Mouse (Mus musculus): ENCODE measurements around the gene Nisch. TPM values are rescaled to one million over a fixed set of nuclear protein-coding genes. Genes with fewer than 3 reads are reported as not detected.

Nisch gene
- total RNA-seq, 2 experiments from 2014 or later: 257 to 319 TPM

GRCm38 (mm10) chr14:31194441-31194840 lies 22.3 kb downstream of the Nisch start:
- no peak for DNase-seq (ENCODE audit: low spot score in 2 of 2)

GRCm38 (mm10) chr14:31193791-31194190 lies 23.0 kb downstream of the Nisch start:
- no peak for DNase-seq (ENCODE audit: low spot score in 2 of 2)

DNA sequence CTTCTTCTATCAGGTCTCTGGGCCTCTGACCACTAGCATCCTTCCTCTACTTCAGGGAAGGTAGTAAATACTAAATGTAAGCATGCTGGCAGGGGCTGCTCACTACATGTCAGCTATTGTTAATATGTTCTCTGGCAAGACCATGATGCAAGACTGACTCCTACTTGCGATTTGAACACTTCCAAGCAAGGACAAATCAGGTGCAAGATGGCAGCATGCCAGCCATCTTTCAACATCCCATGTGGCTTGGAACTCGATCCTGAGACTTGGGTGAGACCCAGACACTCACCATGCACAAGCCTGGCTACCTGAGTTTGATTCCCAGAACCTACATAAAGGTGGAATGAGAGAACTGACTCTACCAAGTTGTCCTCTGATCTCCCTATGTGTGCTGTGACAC lies 24.8 kb downstream of the Nisch start:
- DNase-seq (ENCODE audit: low spot score in 2 of 2): no peak

GRCm38 (mm10) chr14:31189348-31189747 lies 27.4 kb downstream of the Nisch start:
- DNase-seq (ENCODE audit: low spot score in 2 of 2): no peak

- DNase-seq (ENCODE audit: low spot score in 2 of 2): no peak
Observed at GRCm38 (mm10) chr14:31188771-31189181, 28.0 kb downstream of the Nisch start.

DNA sequence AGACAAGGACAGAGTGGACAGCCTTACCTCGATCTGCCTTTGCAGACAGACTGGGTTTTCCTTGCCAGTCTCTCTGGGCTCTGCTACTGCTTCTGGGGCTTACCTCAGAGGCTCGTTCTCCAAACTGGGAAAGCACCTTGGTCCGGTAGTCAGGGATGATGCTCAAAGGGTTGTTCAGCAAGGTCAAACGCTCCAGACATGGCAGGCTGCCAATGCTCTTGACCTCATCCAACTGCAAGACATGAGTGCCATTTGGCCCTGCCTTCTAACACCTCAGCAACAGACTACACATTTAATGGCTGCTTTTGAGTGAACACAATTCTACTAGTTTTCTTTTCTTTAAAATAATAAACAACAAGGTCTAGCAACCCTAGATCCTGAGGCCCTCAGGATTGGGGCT lies 30.1 kb downstream of the Nisch start:
- DNase-seq (ENCODE audit: low spot score in 2 of 2): peak in 1 of 2 experiments; percentile 49

DNA sequence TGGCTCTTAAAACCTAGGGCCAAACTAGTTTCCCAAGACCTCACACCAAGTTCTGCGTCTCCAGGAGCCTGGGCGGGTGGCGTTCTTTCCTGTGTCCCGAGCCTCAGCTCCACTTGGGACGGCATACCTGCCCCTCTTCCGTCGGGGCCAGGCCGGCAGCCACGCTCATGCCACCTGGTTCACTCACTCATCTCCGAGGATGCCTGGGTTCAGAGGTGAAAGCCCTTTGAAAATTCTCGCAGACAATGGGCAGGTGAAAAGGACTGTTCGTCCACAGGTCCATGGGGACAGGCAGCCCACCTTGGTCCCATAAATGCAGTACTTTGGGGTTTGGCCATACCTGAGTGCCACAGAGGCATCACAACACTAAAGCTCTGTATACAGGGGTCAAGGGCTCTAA lies 32.6 kb downstream of the Nisch start:
- no peak for DNase-seq (ENCODE audit: low spot score in 2 of 2)

GRCm38 (mm10) chr14:31183541-31183940 lies 33.2 kb downstream of the Nisch start:
- no peak for DNase-seq (ENCODE audit: low spot score in 2 of 2)

- DNase-seq (ENCODE audit: low spot score in 2 of 2): no peak
Observed at GRCm38 (mm10) chr14:31182786-31183290, 33.9 kb downstream of the Nisch start.

- DNase-seq (ENCODE audit: low spot score in 2 of 2): no peak
Observed at GRCm38 (mm10) chr14:31181512-31181911, 35.2 kb downstream of the Nisch start.

GRCm38 (mm10) chr14:31179677-31180365 lies 36.9 kb downstream of the Nisch start:
- no peak for DNase-seq (ENCODE audit: low spot score in 2 of 2)

DNA sequence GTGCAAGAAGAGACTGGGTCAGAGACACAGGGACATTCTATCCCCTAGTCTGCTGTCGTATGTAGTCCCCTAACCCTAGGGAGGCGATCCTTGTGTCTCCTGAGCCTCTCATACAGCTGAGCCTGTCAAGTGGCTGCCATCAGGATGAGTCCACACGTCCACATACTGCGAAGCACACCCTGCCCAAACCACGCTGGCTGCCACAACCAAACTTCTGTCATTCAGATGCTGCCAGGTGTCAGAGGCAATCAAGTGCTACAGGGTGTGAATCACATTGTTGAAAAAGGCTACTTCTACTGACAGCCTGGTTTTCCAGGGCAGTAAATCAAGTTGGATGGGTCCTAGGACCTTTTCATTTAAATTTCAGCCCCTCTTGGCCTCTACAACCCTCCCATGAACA lies 39.0 kb downstream of the Nisch start:
- no peak for DNase-seq (ENCODE audit: low spot score in 2 of 2)

DNA sequence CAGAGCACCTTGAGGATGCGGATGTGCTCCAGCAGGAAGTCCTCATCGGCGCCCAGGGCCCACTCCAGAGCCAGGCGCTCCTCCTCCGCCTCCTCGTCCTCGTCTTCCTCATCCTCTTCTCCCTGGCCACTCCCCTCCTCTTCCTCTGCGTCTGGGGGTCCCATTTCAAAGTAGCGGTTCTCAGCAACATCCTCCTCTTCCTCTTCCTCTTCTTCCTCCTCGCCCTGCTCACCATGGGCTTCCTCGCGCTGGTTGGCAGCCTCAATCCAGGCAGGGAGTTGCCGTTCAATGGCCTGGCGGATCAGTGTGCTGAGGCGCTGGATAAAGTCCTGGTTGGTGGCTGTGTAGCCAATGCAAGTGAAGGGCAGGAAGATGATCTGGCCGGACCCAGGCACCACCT lies 39.5 kb downstream of the Nisch start:
- DNase-seq (ENCODE audit: low spot score in 2 of 2): no peak

GRCm38 (mm10) chr14:31173537-31173936 lies 43.2 kb downstream of the Nisch start:
- no peak for DNase-seq (ENCODE audit: low spot score in 2 of 2)

GRCm38 (mm10) chr14:31172781-31173455 lies 43.8 kb downstream of the Nisch start:
- DNase-seq (ENCODE audit: low spot score in 2 of 2): peak in 1 of 2 experiments; percentile 28

GRCm38 (mm10) chr14:31171821-31172220 lies 44.9 kb downstream of the Nisch start:
- no peak for DNase-seq (ENCODE audit: low spot score in 2 of 2)

DNA sequence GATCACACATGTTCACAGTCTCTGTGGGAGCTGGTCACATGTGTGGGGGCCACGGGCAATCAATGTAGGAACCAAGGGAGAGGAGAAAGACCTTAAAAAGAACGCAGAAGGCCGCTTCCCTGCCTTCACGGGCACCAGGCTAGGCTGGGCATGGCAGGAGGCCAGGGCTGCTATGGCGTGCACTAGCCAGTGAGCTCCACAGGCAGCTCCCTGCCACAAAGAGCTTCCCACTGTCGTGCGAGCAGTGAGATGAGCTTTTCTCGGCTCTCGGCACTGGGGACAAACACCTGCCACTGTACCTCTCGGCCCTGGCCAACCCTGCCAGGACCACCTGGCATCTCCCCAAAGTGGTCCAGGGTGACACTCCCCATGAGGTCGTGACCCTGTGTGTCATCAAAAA lies 45.4 kb downstream of the Nisch start:
- no peak for DNase-seq (ENCODE audit: low spot score in 2 of 2)

- no peak for DNase-seq (ENCODE audit: low spot score in 2 of 2)
Observed at GRCm38 (mm10) chr14:31170963-31171362, 45.8 kb downstream of the Nisch start.

GRCm38 (mm10) chr14:31169508-31169907 lies 47.2 kb downstream of the Nisch start:
- DNase-seq (ENCODE audit: low spot score in 2 of 2): no peak

GRCm38 (mm10) chr14:31168425-31168824 lies 48.3 kb downstream of the Nisch start, which contains the start of gene Stab1:
Stab1 (minus strand) TSS chr14:31168641.
- peak in 1 of 2 experiments; percentile 21 for DNase-seq (ENCODE audit: low spot score in 2 of 2)

- no peak for DNase-seq (ENCODE audit: low spot score in 2 of 2)
Observed at GRCm38 (mm10) chr14:31166827-31167226, 49.9 kb downstream of the Nisch start.

- no peak for DNase-seq (ENCODE audit: low spot score in 2 of 2)
Observed at GRCm38 (mm10) chr14:31165991-31166630, 50.6 kb downstream of the Nisch start.
